Mouse (Mus musculus) liver, embryonic 16.5 days (tissue): ENCODE measurements around the gene Fkbp3. TPM values are rescaled to one million over a fixed set of nuclear protein-coding genes. Genes with fewer than 3 reads are reported as not detected.

Experiments
- ATAC-seq: fragments of 200-750 bp; cut with Nextera tagmentation; 2 replicates; pipeline ENCODE4 v1.8.0; 2017; ENCODE audit warnings: low read depth, mild to moderate bottlenecking, moderate number of reproducible peaks, moderate library complexity
- H3K27ac ChIP-seq: fragments of 300-500 bp; sonication (generic); 2 replicates; pipeline ENCODE4 v1.5.1; 2014; ENCODE audit warnings: mild to moderate bottlenecking, low read length
- H3K27me3 ChIP-seq: fragments of 300-500 bp; sonication (generic); 2 replicates; pipeline ENCODE4 v1.6.1; 2014; ENCODE audit warnings: low read depth, low read length, mixed read lengths; ENCODE audit not compliant: control insufficient read depth, insufficient read depth
- H3K36me3 ChIP-seq: fragments of 300-500 bp; sonication (generic); 2 replicates; pipeline ENCODE4 v1.6.1; 2014; ENCODE audit warnings: mild to moderate bottlenecking; ENCODE audit not compliant: control insufficient read depth, insufficient read depth
- H3K4me1 ChIP-seq: fragments of 300-500 bp; sonication (generic); 2 replicates; pipeline ENCODE4 v1.6.1; 2014; ENCODE audit warnings: low read depth, low read length, mixed read lengths; ENCODE audit not compliant: control insufficient read depth
- H3K4me2 ChIP-seq: fragments of 300-500 bp; sonication (generic); 2 replicates; pipeline ENCODE4 v1.6.1; 2014; ENCODE audit warnings: low read depth, low read length, mixed read lengths
- H3K4me3 ChIP-seq: fragments of 300-500 bp; sonication (generic); 2 replicates; pipeline ENCODE4 v1.5.1; 2014; ENCODE audit warnings: low read depth, mild to moderate bottlenecking, low read length
- H3K9ac ChIP-seq: fragments of 300-500 bp; sonication (generic); 2 replicates; pipeline ENCODE4 v1.6.1; 2014; ENCODE audit warnings: low read depth, low read length
- H3K9me3 ChIP-seq: fragments of 300-500 bp; sonication (generic); replicated peaks from 2 replicates; pipeline ENCODE4 v1.6.1; 2016; ENCODE audit warnings: low read length; ENCODE audit not compliant: control insufficient read depth
- WGBS: fragments of 180-500 bp; shearing (Covaris S2); extraction: QIAGEN DNeasy Blood & Tissue Kit; methylation state at CpG from one replicate; pipeline ENCODE4 v1.1.7; 2014; ENCODE audit not compliant: insufficient replicate concordance; 5-methylcytosine and 5-hydroxymethylcytosine counted together
- polyA plus RNA-seq: library from polyadenylated mRNA; unstranded; fragments of >200 nt; fragmentation: Nextera tagmentation; extraction: Ambion mirVana; gene quantifications from 2 replicates; pipeline ENCODE4 v1.2.1, GENCODE M21; 2015

Gene Fkbp3
- polyA plus RNA-seq, 1 experiment from 2014 or later: 101 TPM

DNA sequence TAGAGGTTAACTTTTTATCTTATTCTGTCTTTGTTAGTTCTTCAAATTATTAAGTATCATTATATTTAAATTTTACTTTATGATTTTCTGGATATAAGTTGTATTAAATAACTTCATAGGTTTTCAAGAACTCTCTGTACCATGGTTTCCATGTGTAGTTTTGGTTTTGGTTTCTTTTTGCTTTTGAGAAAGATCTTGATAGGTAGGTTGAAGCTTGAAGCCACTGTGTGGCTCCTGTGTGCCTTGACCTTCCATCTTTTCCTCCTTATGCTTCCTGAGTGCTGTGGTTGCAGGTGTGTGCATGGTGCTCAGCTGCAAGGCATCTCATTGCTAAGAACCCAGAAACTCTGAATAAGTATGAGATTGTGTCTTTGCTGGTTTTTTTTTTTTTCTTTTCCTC, 25.0 kb downstream of the Fkbp3 start:
- no peaks in the 10 kb centered on the region for H3K27me3 ChIP-seq
- H3K9ac ChIP-seq: no peak overlapping the region
- H3K4me1 ChIP-seq: no peaks in the 10 kb centered on the region
- H3K27ac ChIP-seq: no peak overlapping the region
- no peak overlapping the region for H3K4me2 ChIP-seq
- ATAC-seq: no peak
- H3K4me3 ChIP-seq: no peak overlapping the region
- no peaks in the 10 kb centered on the region for H3K9me3 ChIP-seq
- H3K36me3 ChIP-seq: peaks cover 11% of the 10 kb centered on the region

DNA sequence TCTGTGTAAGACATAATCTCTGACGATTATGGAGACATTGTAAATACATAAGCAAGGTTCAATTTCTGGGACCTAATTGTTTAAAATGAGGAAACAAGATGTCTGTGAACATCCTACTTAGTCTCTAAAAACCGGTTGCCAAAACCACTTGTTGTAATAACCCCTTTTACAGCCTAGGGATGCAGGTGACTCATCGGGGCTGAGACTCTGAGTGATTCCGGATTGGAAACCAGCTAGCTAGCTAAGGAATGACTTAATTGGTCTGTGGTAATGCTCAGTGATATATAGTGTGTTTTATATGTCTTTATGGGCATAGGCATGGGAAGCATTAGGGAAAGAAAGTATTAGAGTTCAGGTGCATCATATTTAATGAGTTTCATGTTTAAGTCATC, 36.3 kb downstream of the Fkbp3 start:
- H3K27ac ChIP-seq: no peak overlapping the region
- 9% methylated on average over 4 of the region's 4 CpGs for WGBS
- 0 out of 2 replicates have a peak, but pooled peaks cover 5% of the 10 kb centered on the region for H3K36me3 ChIP-seq
- H3K4me1 ChIP-seq: peaks cover 18% of the 10 kb centered on the region
- H3K27me3 ChIP-seq: no peaks in the 10 kb centered on the region
- H3K4me2 ChIP-seq: peak overlapping the region; percentile 82
- H3K9ac ChIP-seq: peak overlapping the region; percentile 85
- no peaks in the 10 kb centered on the region for H3K9me3 ChIP-seq
- no peak for ATAC-seq
- peak overlapping the region; percentile 76 for H3K4me3 ChIP-seq

DNA sequence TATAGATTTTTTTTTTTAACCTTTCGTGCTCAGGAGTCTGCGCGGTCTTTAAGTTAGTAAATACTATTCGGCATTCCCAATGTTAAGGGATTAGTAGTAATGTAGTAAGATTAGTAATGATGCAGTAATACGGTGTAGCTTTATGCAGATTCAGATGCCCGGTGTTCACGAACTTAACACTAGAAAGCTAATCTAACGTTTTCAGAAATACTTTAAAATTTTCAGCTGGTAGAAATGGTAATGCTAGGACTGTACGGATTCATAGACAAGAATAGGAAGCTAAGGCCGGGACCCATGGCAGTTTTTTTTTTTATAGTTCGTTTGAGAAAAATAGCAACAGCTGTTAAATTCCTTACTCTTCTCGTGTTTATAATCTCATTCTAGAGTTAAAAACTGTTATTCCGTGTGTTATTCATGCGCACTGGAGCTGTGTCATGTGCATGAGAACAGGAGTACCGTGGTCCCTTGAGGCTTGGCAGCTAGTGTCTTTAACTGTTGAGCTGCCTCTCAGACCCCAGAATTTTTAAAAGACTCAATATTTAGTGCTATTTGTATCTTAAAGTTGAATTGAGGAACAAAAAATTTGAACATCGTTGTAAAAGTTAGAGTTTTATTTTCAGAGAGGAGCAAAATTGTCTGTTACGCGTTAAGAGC, 36.8 kb downstream of the Fkbp3 start:
- peak overlapping the region; percentile 76 for H3K4me3 ChIP-seq
- H3K36me3 ChIP-seq: 0 out of 2 replicates have a peak, but pooled peaks cover 3% of the 10 kb centered on the region
- H3K27ac ChIP-seq: peak overlapping the region; percentile 92; the same call in 1 of the 2 replicates
- no peak for ATAC-seq
- WGBS: 8% methylated on average over 18 of the region's 18 CpGs
- H3K9me3 ChIP-seq: no peaks in the 10 kb centered on the region
- peaks cover 18% of the 10 kb centered on the region for H3K4me1 ChIP-seq
- peak overlapping the region; percentile 82 for H3K4me2 ChIP-seq
- no peaks in the 10 kb centered on the region for H3K27me3 ChIP-seq
- peak overlapping the region; percentile 85 for H3K9ac ChIP-seq

DNA sequence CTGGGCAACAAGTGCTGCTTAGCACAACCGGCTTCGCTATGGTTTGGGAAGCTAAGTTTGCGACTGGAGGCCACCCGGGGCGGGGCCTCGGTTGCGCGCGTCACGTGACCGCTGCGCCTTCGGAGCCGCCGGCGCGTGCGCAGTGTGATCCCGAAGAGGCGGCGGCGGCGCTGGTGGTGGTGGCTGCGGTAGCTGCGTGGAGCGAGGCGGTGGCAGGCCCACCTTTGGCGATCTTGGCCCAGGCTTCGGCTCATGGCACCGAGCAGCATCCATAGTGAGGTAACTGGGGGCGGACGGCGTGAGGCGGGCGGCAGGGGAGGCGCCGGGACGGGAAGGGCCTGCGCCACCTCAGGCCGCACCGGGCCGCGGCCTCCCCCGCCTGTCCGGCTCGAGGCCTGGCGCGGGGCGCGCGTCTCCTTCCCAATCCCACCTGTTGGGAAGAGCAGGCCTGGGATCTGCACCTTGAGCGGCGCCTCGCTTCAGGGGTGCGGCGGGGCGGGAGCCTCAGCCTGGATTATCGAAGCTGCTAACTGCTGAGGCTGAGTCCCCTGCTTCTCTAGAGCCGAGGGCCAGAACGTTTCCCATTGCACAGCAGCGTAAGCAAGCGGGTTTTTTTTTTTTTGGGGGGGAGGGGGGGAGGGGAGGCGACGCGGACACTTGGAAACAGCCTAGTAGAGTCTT, 37.5 kb downstream of the Fkbp3 start, which contains the start of gene Prpf39:
Gene Prpf39 (plus strand): TSS at position 144 of the 681 bp plus-strand sequence.
- under 1% methylated on average over 65 of the region's 65 CpGs for WGBS
- no peaks in the 10 kb centered on the region for H3K27me3 ChIP-seq
- H3K4me1 ChIP-seq: peaks cover 18% of the 10 kb centered on the region
- peak within 1 kb of the TSS; percentile 85 for H3K9ac ChIP-seq
- peak within 1 kb of the TSS; percentile 92 for H3K27ac ChIP-seq
- ATAC-seq: peak; percentile 92
- H3K4me3 ChIP-seq: peak within 1 kb of the TSS; percentile 76
- H3K4me2 ChIP-seq: peak within 1 kb of the TSS; percentile 82
- H3K9me3 ChIP-seq: no peaks in the 10 kb centered on the region
- 0 out of 2 replicates have a peak, but pooled peaks cover 3% of the 10 kb centered on the region for H3K36me3 ChIP-seq

DNA sequence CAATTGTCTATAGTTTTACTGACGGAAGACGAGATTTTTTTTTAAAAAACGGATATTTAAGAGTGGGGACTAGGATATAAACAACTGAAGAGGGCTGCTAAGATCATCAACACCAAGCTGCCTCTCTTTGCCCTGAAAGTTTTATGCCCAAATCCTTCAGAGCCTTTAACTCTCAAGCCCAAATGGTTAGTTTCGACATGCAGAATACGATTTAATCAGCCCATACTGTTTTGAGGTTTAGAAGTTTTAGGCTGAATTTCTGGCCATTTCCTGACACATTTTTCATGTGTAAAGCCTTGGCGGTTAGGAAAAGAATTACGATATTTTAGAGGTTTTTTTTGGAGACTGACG, 38.0 kb downstream of the Fkbp3 start:
- Histone ChIP-seq H3K4me3 (peak overlapping the region; percentile 76), H3K4me2 (peak overlapping the region; percentile 72), H3K9me3 (no peaks in the 10 kb centered on the region), H3K36me3 (0 out of 2 replicates have a peak, but pooled peaks cover 3% of the 10 kb centered on the region), H3K27me3 (no peaks in the 10 kb centered on the region), H3K9ac (peak overlapping the region; percentile 85), H3K4me1 (peaks cover 18% of the 10 kb centered on the region), H3K27ac (no peak overlapping the region)
- no peak for ATAC-seq
- WGBS: 41% methylated on average over 8 of the region's 8 CpGs

DNA sequence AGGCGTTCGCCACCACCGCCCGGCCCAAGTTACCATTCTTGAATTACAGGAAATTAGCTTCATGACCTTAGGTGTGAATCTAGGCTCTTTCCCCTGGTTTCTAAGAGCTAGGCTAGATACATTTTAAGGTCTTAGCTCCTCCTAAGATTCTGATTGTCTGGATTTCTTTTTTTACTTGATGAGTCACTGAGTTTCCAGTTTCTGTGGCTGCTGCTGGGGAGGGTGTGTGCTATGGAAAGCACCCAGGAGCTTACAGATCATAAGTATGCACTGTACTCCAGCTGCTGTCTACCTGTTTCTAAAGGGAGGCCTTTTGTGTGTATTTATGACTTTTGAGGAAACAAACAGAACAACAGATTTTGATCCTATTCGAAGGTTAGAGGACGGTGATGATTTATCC, 51.0 kb downstream of the Fkbp3 start:
- Histone ChIP-seq H3K9ac (no peak overlapping the region), H3K27me3 (no peaks in the 10 kb centered on the region), H3K4me2 (no peak overlapping the region), H3K9me3 (no peaks in the 10 kb centered on the region), H3K4me3 (no peak overlapping the region), H3K4me1 (no peaks in the 10 kb centered on the region), H3K36me3 (no peaks in the 10 kb centered on the region; the same call in 1 of the 2 replicates), H3K27ac (no peak overlapping the region)
- no peak for ATAC-seq
- WGBS: 90% methylated on average over 6 of the region's 6 CpGs

Other genes with a start within 250 kb of the Fkbp3 start
- gene Gm527, start 156.1 kb downstream of the Fkbp3 start, polyA plus RNA-seq: 0.14 TPM in 1 of 2 replicates, not detected in the other
- 2.4 and 3.1 TPM in 2 replicates for gene Klhl28, start 108.5 kb downstream of the Fkbp3 start, polyA plus RNA-seq
- gene Togaram1, start 108.2 kb downstream of the Fkbp3 start, polyA plus RNA-seq: 5.9 TPM in 2 replicates
- gene Prpf39, start 37.7 kb downstream of the Fkbp3 start, polyA plus RNA-seq: 13.6 and 16.4 TPM in 2 replicates
- 3.2 and 4.0 TPM in 2 replicates for gene Fancm, start 1.6 kb upstream of the Fkbp3 start, polyA plus RNA-seq
- 33.0 and 36.1 TPM in 2 replicates for gene Mis18bp1, start 98.6 kb upstream of the Fkbp3 start, polyA plus RNA-seq
- gene Wdr20rt, start 151.5 kb upstream of the Fkbp3 start, polyA plus RNA-seq: not detected in 2 replicates